Mouse (Mus musculus): ENCODE measurements around the gene Cxcl2. TPM values are rescaled to one million over a fixed set of nuclear protein-coding genes. Genes with fewer than 3 reads are reported as not detected.

Gene Cxcl2
- polyA plus RNA-seq, 1 experiment from 2014 or later = not detected

- no peak overlapping the region for H3K4me2 ChIP-seq (ENCODE audit: low read depth, low read length)
- no peaks in the 10 kb centered on the region for H3K9me3 ChIP-seq (ENCODE audit: control insufficient read depth, low read length)
- WGBS = 86% methylated on average over 8 of the region's 8 CpGs
- H3K4me1 ChIP-seq (ENCODE audit: control insufficient read depth, insufficient read depth, low read length) = no peaks in the 10 kb centered on the region
- H3K27ac ChIP-seq (ENCODE audit: low read depth, low read length) = no peak overlapping the region
- H3K27me3 ChIP-seq (ENCODE audit: control insufficient read depth, insufficient read depth, low read length) = no peaks in the 10 kb centered on the region
- no peaks in the 10 kb centered on the region for H3K36me3 ChIP-seq (ENCODE audit: control insufficient read depth, insufficient read depth, low read length)
- H3K9ac ChIP-seq (replicated peaks; ENCODE audit: low read depth, low read length) = no peak overlapping the region
- no peak for ATAC-seq (ENCODE audit: low read depth)
- no peak overlapping the region for H3K4me3 ChIP-seq (ENCODE audit: low read depth, low read length)
Observed at GRCm38 (mm10) chr5:90876471-90877172, 27.0 kb upstream of the Cxcl2 start.

DNA sequence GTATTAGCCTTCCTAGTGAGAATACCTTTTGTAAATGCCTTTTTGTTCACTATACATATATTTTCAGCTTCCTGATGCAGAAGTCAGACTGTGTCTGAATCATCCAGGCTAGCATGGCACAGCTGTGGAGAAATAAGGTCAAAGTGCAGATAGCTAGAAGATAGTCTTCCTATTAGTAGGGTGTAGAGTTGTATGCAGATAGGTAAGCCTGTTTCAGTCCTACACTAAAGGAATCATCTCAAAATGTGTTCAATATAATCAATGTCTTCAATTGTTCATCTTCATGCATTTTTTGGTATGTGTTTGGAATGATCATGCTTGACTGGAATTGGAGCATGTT, 26.5 kb upstream of the Cxcl2 start:
- no peaks in the 10 kb centered on the region for H3K27me3 ChIP-seq (ENCODE audit: control insufficient read depth, insufficient read depth, low read length)
- H3K27ac ChIP-seq (ENCODE audit: low read depth, low read length) = no peak overlapping the region
- no peaks in the 10 kb centered on the region for H3K9me3 ChIP-seq (ENCODE audit: control insufficient read depth, low read length)
- no peak overlapping the region for H3K4me3 ChIP-seq (ENCODE audit: low read depth, low read length)
- no peaks in the 10 kb centered on the region for H3K36me3 ChIP-seq (ENCODE audit: control insufficient read depth, insufficient read depth, low read length)
- no peaks in the 10 kb centered on the region for H3K4me1 ChIP-seq (ENCODE audit: control insufficient read depth, insufficient read depth, low read length)
- H3K9ac ChIP-seq (replicated peaks; ENCODE audit: low read depth, low read length) = no peak overlapping the region
- no peak overlapping the region for H3K4me2 ChIP-seq (ENCODE audit: low read depth, low read length)
- ATAC-seq (ENCODE audit: low read depth) = no peak

GRCm38 (mm10) chr5:90879307-90880014, 24.2 kb upstream of the Cxcl2 start:
- H3K4me1 ChIP-seq (ENCODE audit: control insufficient read depth, insufficient read depth, low read length) = no peaks in the 10 kb centered on the region
- 88% methylated on average over 3 of the region's 3 CpGs for WGBS
- H3K27ac ChIP-seq (ENCODE audit: low read depth, low read length) = no peak overlapping the region
- no peaks in the 10 kb centered on the region for H3K9me3 ChIP-seq (ENCODE audit: control insufficient read depth, low read length)
- H3K4me3 ChIP-seq (ENCODE audit: low read depth, low read length) = no peak overlapping the region
- H3K9ac ChIP-seq (replicated peaks; ENCODE audit: low read depth, low read length) = no peak overlapping the region
- H3K27me3 ChIP-seq (ENCODE audit: control insufficient read depth, insufficient read depth, low read length) = no peaks in the 10 kb centered on the region
- no peak for ATAC-seq (ENCODE audit: low read depth)
- H3K36me3 ChIP-seq (ENCODE audit: control insufficient read depth, insufficient read depth, low read length) = no peaks in the 10 kb centered on the region
- H3K4me2 ChIP-seq (ENCODE audit: low read depth, low read length) = no peak overlapping the region

DNA sequence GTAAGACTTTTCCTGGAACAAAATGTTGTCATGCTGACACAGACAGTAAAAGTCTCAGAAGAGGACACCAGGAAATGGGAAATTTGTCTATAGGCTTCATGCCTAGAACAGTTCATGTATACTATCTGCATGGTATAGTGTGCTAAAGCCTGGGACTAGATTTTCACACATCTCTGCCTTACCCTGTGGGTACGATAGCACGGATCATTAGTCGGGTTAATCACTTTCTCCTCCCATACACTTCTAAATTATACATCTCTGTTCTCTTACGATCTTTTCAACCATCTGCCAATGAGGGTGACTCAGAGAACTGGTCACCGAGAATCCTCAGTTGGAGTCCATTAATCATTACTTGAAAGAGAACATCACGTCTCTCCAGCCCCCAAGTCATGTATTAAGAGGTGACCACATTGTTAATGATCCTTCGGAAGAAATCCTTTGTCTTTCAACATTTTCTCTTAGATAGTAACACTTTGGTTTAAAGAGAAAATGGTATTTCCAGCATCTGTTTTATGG, 23.3 kb upstream of the Cxcl2 start:
- WGBS = 49% methylated on average over 7 of the region's 7 CpGs
- ATAC-seq (ENCODE audit: low read depth) = no peak
- H3K27me3 ChIP-seq (ENCODE audit: control insufficient read depth, insufficient read depth, low read length) = no peaks in the 10 kb centered on the region
- H3K9ac ChIP-seq (replicated peaks; ENCODE audit: low read depth, low read length) = no peak overlapping the region
- H3K4me3 ChIP-seq (ENCODE audit: low read depth, low read length) = no peak overlapping the region
- no peaks in the 10 kb centered on the region for H3K36me3 ChIP-seq (ENCODE audit: control insufficient read depth, insufficient read depth, low read length)
- no peaks in the 10 kb centered on the region for H3K9me3 ChIP-seq (ENCODE audit: control insufficient read depth, low read length)
- H3K27ac ChIP-seq (ENCODE audit: low read depth, low read length) = no peak overlapping the region
- no peaks in the 10 kb centered on the region for H3K4me1 ChIP-seq (ENCODE audit: control insufficient read depth, insufficient read depth, low read length)
- no peak overlapping the region for H3K4me2 ChIP-seq (ENCODE audit: low read depth, low read length)

DNA sequence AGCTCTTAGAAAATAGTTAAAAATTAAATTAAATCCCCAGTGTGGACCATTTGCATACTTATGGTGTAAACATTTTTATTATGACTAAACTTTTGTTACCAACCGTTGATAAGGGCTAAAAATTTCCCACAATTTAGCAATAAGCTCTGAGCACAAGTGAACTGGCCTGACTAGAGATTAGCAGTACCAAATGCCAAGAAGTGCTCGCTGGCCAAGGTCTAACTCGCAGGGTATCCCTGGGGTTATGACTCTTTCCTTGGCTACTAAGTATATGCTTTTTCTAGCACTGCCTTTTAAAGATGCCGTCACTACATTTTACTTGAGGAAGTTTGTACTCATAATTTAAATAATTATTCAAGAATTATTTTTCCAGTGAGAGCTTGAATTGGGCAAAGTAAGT, 22.6 kb upstream of the Cxcl2 start:
- H3K27ac ChIP-seq (ENCODE audit: low read depth, low read length) = no peak overlapping the region
- WGBS = 94% methylated on average over 4 of the region's 4 CpGs
- no peak overlapping the region for H3K4me3 ChIP-seq (ENCODE audit: low read depth, low read length)
- H3K4me1 ChIP-seq (ENCODE audit: control insufficient read depth, insufficient read depth, low read length) = no peaks in the 10 kb centered on the region
- H3K4me2 ChIP-seq (ENCODE audit: low read depth, low read length) = no peak overlapping the region
- H3K36me3 ChIP-seq (ENCODE audit: control insufficient read depth, insufficient read depth, low read length) = no peaks in the 10 kb centered on the region
- H3K9me3 ChIP-seq (ENCODE audit: control insufficient read depth, low read length) = no peaks in the 10 kb centered on the region
- H3K27me3 ChIP-seq (ENCODE audit: control insufficient read depth, insufficient read depth, low read length) = no peaks in the 10 kb centered on the region
- no peak for ATAC-seq (ENCODE audit: low read depth)
- H3K9ac ChIP-seq (replicated peaks; ENCODE audit: low read depth, low read length) = no peak overlapping the region

DNA sequence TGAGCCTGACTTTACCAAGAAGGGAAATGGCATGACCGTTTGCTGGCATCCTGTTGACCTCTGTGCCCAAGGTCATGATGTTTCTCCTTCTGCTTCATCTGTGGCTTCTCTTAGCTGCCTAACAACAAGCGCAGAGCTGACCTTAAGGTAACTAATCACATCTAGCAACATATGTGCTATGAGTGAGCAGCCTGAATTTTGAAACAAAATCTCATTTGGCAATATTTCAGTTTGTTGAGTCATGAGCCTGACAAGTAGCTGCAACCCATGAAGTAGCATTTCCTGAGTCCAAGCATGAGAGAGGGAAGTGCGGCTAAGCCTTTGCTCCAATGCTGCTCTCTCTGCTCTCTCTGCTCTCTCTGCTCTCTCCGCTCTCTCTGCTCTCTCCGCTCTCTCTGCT, 22.0 kb upstream of the Cxcl2 start:
- no peaks in the 10 kb centered on the region for H3K36me3 ChIP-seq (ENCODE audit: control insufficient read depth, insufficient read depth, low read length)
- WGBS = 90% methylated on average over 5 of the region's 5 CpGs
- H3K9ac ChIP-seq (replicated peaks; ENCODE audit: low read depth, low read length) = no peak overlapping the region

DNA sequence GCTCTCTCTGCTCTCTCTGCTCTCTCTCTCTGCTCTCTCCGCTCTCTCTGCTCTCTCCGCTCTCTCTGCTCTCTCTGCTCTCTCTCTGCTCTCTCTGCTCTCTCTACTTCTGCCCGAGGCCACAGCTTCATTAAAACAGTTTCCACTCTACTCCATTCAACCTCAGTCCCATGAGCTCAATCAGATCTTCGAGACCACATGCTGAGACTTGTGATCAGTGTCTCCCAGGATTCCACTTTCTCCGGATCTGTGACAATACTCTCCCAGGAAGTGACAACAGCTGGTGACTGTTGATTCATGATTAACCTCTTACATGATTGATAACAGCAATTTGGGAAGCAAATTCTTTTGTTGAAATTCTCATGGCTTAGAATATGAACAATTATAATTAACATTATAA, 21.5 kb upstream of the Cxcl2 start:
- H3K4me2 ChIP-seq (ENCODE audit: low read depth, low read length) = no peak overlapping the region
- H3K4me3 ChIP-seq (ENCODE audit: low read depth, low read length) = no peak overlapping the region
- H3K4me1 ChIP-seq (ENCODE audit: control insufficient read depth, insufficient read depth, low read length) = no peaks in the 10 kb centered on the region
- ATAC-seq (ENCODE audit: low read depth) = no peak
- H3K9ac ChIP-seq (replicated peaks; ENCODE audit: low read depth, low read length) = no peak overlapping the region
- WGBS = 84% methylated on average over 5 of the region's 5 CpGs
- no peak overlapping the region for H3K27ac ChIP-seq (ENCODE audit: low read depth, low read length)
- no peaks in the 10 kb centered on the region for H3K36me3 ChIP-seq (ENCODE audit: control insufficient read depth, insufficient read depth, low read length)
- H3K27me3 ChIP-seq (ENCODE audit: control insufficient read depth, insufficient read depth, low read length) = no peaks in the 10 kb centered on the region
- H3K9me3 ChIP-seq (ENCODE audit: control insufficient read depth, low read length) = no peaks in the 10 kb centered on the region

More for the DNA sequence above, 22.0 kb upstream of the Cxcl2 start:
- Histone ChIP-seq H3K4me3 (ENCODE audit: low read depth, low read length) (no peak overlapping the region), H3K9me3 (ENCODE audit: control insufficient read depth, low read length) (no peaks in the 10 kb centered on the region), H3K4me1 (ENCODE audit: control insufficient read depth, insufficient read depth, low read length) (no peaks in the 10 kb centered on the region), H3K4me2 (ENCODE audit: low read depth, low read length) (no peak overlapping the region), H3K27me3 (ENCODE audit: control insufficient read depth, insufficient read depth, low read length) (no peaks in the 10 kb centered on the region), H3K27ac (ENCODE audit: low read depth, low read length) (no peak overlapping the region)
- ATAC-seq (ENCODE audit: low read depth) = no peak

DNA sequence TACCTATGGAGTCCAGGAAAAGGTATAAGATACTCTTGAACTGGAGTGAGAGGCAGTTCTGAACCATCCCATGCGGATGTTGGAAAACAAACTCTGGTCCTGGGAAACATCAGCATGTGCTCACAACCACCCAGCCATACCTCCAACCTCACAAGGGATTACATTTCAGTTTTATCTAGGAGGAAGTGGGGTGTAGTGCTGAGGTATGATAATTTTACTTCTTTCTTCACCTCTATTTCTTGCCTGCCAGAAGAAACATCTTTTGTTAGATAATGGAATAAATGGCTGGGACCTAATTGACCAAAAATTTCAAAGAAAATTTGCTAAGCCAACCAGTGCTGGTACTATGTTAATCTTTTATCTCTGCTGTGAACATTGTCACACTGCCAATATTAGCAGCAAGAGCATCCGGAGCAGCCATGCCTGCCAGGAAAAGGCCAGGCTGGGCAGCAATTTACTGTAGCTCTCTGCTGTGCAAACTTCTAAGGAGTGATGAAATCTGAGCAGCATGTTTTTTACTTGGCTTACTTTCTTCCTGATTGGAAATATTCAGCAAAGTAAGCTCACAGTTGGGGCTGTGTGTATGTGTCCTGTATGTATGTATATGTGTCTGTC, 18.9 kb upstream of the Cxcl2 start:
- no peak for ATAC-seq (ENCODE audit: low read depth)
- H3K4me1 ChIP-seq (ENCODE audit: control insufficient read depth, insufficient read depth, low read length) = no peaks in the 10 kb centered on the region
- no peak overlapping the region for H3K4me2 ChIP-seq (ENCODE audit: low read depth, low read length)
- H3K27ac ChIP-seq (ENCODE audit: low read depth, low read length) = no peak overlapping the region
- no peaks in the 10 kb centered on the region for H3K36me3 ChIP-seq (ENCODE audit: control insufficient read depth, insufficient read depth, low read length)
- no peak overlapping the region for H3K9ac ChIP-seq (replicated peaks; ENCODE audit: low read depth, low read length)
- no peak overlapping the region for H3K4me3 ChIP-seq (ENCODE audit: low read depth, low read length)
- H3K9me3 ChIP-seq (ENCODE audit: control insufficient read depth, low read length) = no peaks in the 10 kb centered on the region
- no peaks in the 10 kb centered on the region for H3K27me3 ChIP-seq (ENCODE audit: control insufficient read depth, insufficient read depth, low read length)
- WGBS = 76% methylated on average over 2 of the region's 2 CpGs

- 90% methylated on average over 5 of the region's 5 CpGs for WGBS
Observed at GRCm38 (mm10) chr5:90888661-90889060, 15.0 kb upstream of the Cxcl2 start.

More at GRCm38 (mm10) chr5:90888661-90889060, 15.0 kb upstream of the Cxcl2 start:
- ATAC-seq (ENCODE audit: low read depth) = no peak
- no peak overlapping the region for H3K9ac ChIP-seq (replicated peaks; ENCODE audit: low read depth, low read length)
- H3K27me3 ChIP-seq (ENCODE audit: control insufficient read depth, insufficient read depth, low read length) = no peaks in the 10 kb centered on the region
- H3K4me2 ChIP-seq (ENCODE audit: low read depth, low read length) = no peak overlapping the region
- H3K27ac ChIP-seq (ENCODE audit: low read depth, low read length) = no peak overlapping the region
- H3K9me3 ChIP-seq (ENCODE audit: control insufficient read depth, low read length) = no peaks in the 10 kb centered on the region
- no peaks in the 10 kb centered on the region for H3K4me1 ChIP-seq (ENCODE audit: control insufficient read depth, insufficient read depth, low read length)
- H3K36me3 ChIP-seq (ENCODE audit: control insufficient read depth, insufficient read depth, low read length) = no peaks in the 10 kb centered on the region
- no peak overlapping the region for H3K4me3 ChIP-seq (ENCODE audit: low read depth, low read length)
